Mouse (Mus musculus) hindbrain, embryonic 15.5 days (tissue): ENCODE results near the gene Zfp771. TPM values are rescaled to one million over a fixed set of nuclear protein-coding genes. Genes with fewer than 3 reads are reported as not detected.

Source experiments
- ATAC-seq: fragments of 200-750 bp; cut with Nextera tagmentation; 2 replicates; pipeline ENCODE4 v1.8.0; 2017; ENCODE audit warnings: low read depth, moderate number of reproducible peaks, moderate TSS enrichment; ENCODE audit not compliant: low FRiP score
- H3K27ac ChIP-seq: fragments of 300-500 bp; sonication (generic); replicated peaks from 2 replicates; pipeline ENCODE4 v1.5.1; 2015; ENCODE audit warnings: mild to moderate bottlenecking, inconsistent platforms
- H3K27me3 ChIP-seq: fragments of 300-500 bp; sonication (generic); 2 replicates; pipeline ENCODE4 v1.6.1; 2015; ENCODE audit warnings: control low read depth, inconsistent platforms
- H3K36me3 ChIP-seq: fragments of 300-500 bp; sonication (generic); 2 replicates; pipeline ENCODE4 v1.6.1; 2015; ENCODE audit warnings: control low read depth, inconsistent platforms
- H3K4me1 ChIP-seq: fragments of 300-500 bp; sonication (generic); replicated peaks from 2 replicates; pipeline ENCODE4 v1.6.1; 2015; ENCODE audit warnings: control low read depth, inconsistent platforms
- H3K4me2 ChIP-seq: fragments of 300-500 bp; sonication (generic); 2 replicates; pipeline ENCODE4 v1.6.1; 2015; ENCODE audit warnings: moderate library complexity, mild to moderate bottlenecking, inconsistent platforms
- H3K4me3 ChIP-seq: fragments of 300-500 bp; sonication (generic); 2 replicates; pipeline ENCODE4 v1.5.1; 2015; ENCODE audit warnings: mild to moderate bottlenecking, inconsistent platforms
- H3K9ac ChIP-seq: fragments of 300-500 bp; sonication (generic); 2 replicates; pipeline ENCODE4 v1.6.1; 2015; ENCODE audit warnings: inconsistent platforms
- H3K9me3 ChIP-seq: fragments of 300-500 bp; sonication (generic); 2 replicates; pipeline ENCODE4 v1.6.1; 2016; ENCODE audit warnings: control low read depth, inconsistent platforms
- WGBS: fragments of 180-500 bp; shearing (Covaris S2); methylation state at CpG from one replicate; pipeline ENCODE4 v1.1.7; 2015; 5-methylcytosine and 5-hydroxymethylcytosine counted together
- polyA plus RNA-seq: library from polyadenylated mRNA; unstranded; fragments of >200 nt; fragmentation: Nextera tagmentation; extraction: Ambion mirVana; gene quantifications from 2 replicates; pipeline ENCODE4 v1.2.1, GENCODE M21; 2015

Gene Zfp771
- polyA plus RNA-seq: 72.0 and 80.9 TPM in 2 replicates

GRCm38 (mm10) chr7:127243870-127244657 is at the start of gene Zfp771:
Gene Zfp771 (plus strand): TSS chr7:127244274.
- WGBS: 1% methylated on average over 54 of the region's 56 CpGs
- peak; percentile 94 for ATAC-seq

GRCm38 (mm10) chr7:127194633-127195029 is 49.4 kb upstream of the Zfp771 start:
- H3K27ac ChIP-seq: 0 out of 2 replicates have a peak overlapping the region, but pooled peaks have one; percentile 89
- 84% methylated on average over 7 of the region's 7 CpGs for WGBS
- no peak for ATAC-seq
- H3K9ac ChIP-seq: peak overlapping the region; percentile 73
- peak overlapping the region; percentile 80 for H3K4me3 ChIP-seq
- peak overlapping the region; percentile 88 for H3K4me2 ChIP-seq
- H3K9me3 ChIP-seq: no peaks in the 10 kb centered on the region
- peaks cover 32% of the 10 kb centered on the region for H3K4me1 ChIP-seq
- H3K27me3 ChIP-seq: no peaks in the 10 kb centered on the region
- peaks cover 58% of the 10 kb centered on the region for H3K36me3 ChIP-seq

More at GRCm38 (mm10) chr7:127243870-127244657, at the start of gene Zfp771:
- Histone ChIP-seq H3K4me3 (peak within 1 kb of the TSS; percentile 81), H3K9ac (peak within 1 kb of the TSS; percentile 90), H3K9me3 (no peaks in the 10 kb centered on the region), H3K4me2 (peak within 1 kb of the TSS; percentile 60), H3K27me3 (no peaks in the 10 kb centered on the region), H3K27ac (peak within 1 kb of the TSS; percentile 86), H3K4me1 (peaks cover 28% of the 10 kb centered on the region), H3K36me3 (peaks cover 2% of the 10 kb centered on the region; the same call in 1 of the 2 replicates)

- no peaks in the 10 kb centered on the region for H3K27me3 ChIP-seq
- H3K4me3 ChIP-seq: peak within 1 kb of the TSS; percentile 80
- ATAC-seq: peak; percentile 98
- no peaks in the 10 kb centered on the region for H3K9me3 ChIP-seq
- peak within 1 kb of the TSS; percentile 73 for H3K9ac ChIP-seq
- peak within 1 kb of the TSS; percentile 88 for H3K4me2 ChIP-seq
- under 1% methylated on average over 51 of the region's 51 CpGs for WGBS
- peak within 1 kb of the TSS; percentile 89 for H3K27ac ChIP-seq
- peaks cover 68% of the 10 kb centered on the region for H3K36me3 ChIP-seq
- H3K4me1 ChIP-seq: peaks cover 32% of the 10 kb centered on the region
Measured at GRCm38 (mm10) chr7:127195544-127196295, 48.4 kb upstream of the Zfp771 start, which contains the start of gene Cd2bp2. Gene Cd2bp2 (minus strand): TSS chr7:127196050.

GRCm38 (mm10) chr7:127196484-127196883 is 47.6 kb upstream of the Zfp771 start:
- peaks cover 32% of the 10 kb centered on the region for H3K4me1 ChIP-seq
- peak overlapping the region; percentile 66 for H3K9ac ChIP-seq
- ATAC-seq: no peak
- H3K9me3 ChIP-seq: no peaks in the 10 kb centered on the region
- peak overlapping the region; percentile 88 for H3K4me2 ChIP-seq
- 57% methylated on average over 11 of the region's 11 CpGs for WGBS
- H3K27me3 ChIP-seq: no peaks in the 10 kb centered on the region
- H3K4me3 ChIP-seq: peak overlapping the region; percentile 80
- peaks cover 71% of the 10 kb centered on the region for H3K36me3 ChIP-seq
- H3K27ac ChIP-seq: peak overlapping the region; percentile 88

- 60% methylated on average over 2 of the region's 2 CpGs for WGBS
- Histone ChIP-seq H3K4me3 (peak overlapping the region; percentile 99), H3K4me2 (peak overlapping the region; percentile 98), H3K9me3 (no peaks in the 10 kb centered on the region), H3K36me3 (peaks cover 18% of the 10 kb centered on the region), H3K27ac (no peak overlapping the region), H3K27me3 (no peaks in the 10 kb centered on the region), H3K9ac (peak overlapping the region; percentile 95), H3K4me1 (peaks cover 34% of the 10 kb centered on the region)
- no peak for ATAC-seq
Measured at GRCm38 (mm10) chr7:127206606-127207005, 37.5 kb upstream of the Zfp771 start.

- Histone ChIP-seq H3K4me2 (peak overlapping the region; percentile 98), H3K9me3 (no peaks in the 10 kb centered on the region), H3K4me1 (peaks cover 34% of the 10 kb centered on the region), H3K27ac (peak overlapping the region; percentile 80), H3K9ac (peak overlapping the region; percentile 95), H3K27me3 (no peaks in the 10 kb centered on the region), H3K4me3 (peak overlapping the region; percentile 99), H3K36me3 (peaks cover 14% of the 10 kb centered on the region)
- under 1% methylated on average over 51 of the region's 53 CpGs for WGBS
- no peak for ATAC-seq
Measured at GRCm38 (mm10) chr7:127207374-127208294, 36.4 kb upstream of the Zfp771 start.

GRCm38 (mm10) chr7:127208295-127208552 is 35.9 kb upstream of the Zfp771 start, which contains the start of gene Tbc1d10b:
Gene Tbc1d10b (minus strand): TSS chr7:127208468.
- Histone ChIP-seq H3K36me3 (peaks cover 8% of the 10 kb centered on the region), H3K9me3 (no peaks in the 10 kb centered on the region), H3K9ac (peak within 1 kb of the TSS; percentile 95), H3K4me3 (peak within 1 kb of the TSS; percentile 99), H3K4me1 (peaks cover 34% of the 10 kb centered on the region), H3K27ac (peak within 1 kb of the TSS; percentile 85), H3K27me3 (no peaks in the 10 kb centered on the region), H3K4me2 (peak within 1 kb of the TSS; percentile 98)
- WGBS: 0% methylated on average over 24 of the region's 44 CpGs
- ATAC-seq: peak; percentile 7

DNA sequence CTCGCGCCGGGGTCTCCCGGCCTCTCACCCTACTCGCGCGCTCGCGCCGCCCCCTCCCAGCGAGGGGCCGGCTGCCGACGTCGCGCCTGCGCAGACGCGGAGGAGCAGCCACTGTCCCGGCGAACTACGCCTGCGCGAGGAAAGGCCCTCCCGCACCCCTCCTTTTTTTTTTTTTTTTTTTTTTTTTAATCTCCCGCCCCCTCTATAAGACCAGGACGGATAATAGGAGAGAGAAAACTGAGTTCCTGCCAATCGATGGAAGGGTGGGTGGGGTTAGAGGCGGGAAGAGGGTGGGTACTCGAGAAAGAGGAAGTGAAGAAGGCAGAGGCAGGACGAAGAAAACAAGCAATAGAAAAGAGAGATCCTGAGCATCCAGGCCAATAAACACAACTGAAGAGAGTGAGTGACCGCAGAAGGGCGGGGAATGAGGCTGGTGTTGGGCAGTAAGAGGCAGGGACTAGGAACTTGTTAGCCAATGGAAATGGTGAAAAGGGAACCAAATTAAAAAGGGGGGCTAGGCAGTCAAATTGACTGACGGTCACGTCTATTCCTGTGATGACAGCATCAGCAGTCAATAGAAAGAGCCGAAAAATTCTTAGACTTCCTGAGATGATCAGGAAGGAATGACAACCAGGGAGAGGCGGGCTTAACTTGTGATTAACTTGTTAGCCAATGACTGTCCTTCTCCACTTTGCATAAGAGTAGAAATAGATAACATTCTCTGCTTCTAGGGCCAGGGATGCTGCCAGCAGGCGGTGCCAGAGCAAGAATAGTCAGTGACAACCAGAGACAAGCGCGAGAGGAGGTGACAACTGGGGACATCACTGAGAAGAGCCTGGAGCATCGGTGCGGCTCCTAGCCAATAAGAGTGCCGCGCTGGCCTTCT is 35.3 kb upstream of the Zfp771 start, which contains the start of gene Mylpf:
TSS of gene Mylpf (plus strand) at position 338 of the 886 bp plus-strand sequence.
- Histone ChIP-seq H3K4me2 (peak within 1 kb of the TSS; percentile 98), H3K4me1 (peaks cover 34% of the 10 kb centered on the region), H3K9me3 (no peaks in the 10 kb centered on the region), H3K27ac (peak within 1 kb of the TSS; percentile 85), H3K27me3 (no peaks in the 10 kb centered on the region), H3K9ac (peak within 1 kb of the TSS; percentile 95), H3K4me3 (peak within 1 kb of the TSS; percentile 99), H3K36me3 (peaks cover 4% of the 10 kb centered on the region; the same call in 1 of the 2 replicates)
- ATAC-seq: peak; percentile 97
- WGBS: under 1% methylated on average over 44 of the region's 44 CpGs

GRCm38 (mm10) chr7:127209851-127210250 is 34.2 kb upstream of the Zfp771 start:
- Histone ChIP-seq H3K27me3 (no peaks in the 10 kb centered on the region), H3K9ac (no peak overlapping the region), H3K4me2 (peak overlapping the region; percentile 79), H3K27ac (peak overlapping the region; percentile 85), H3K4me3 (no peak overlapping the region), H3K9me3 (no peaks in the 10 kb centered on the region), H3K36me3 (0 out of 2 replicates have a peak, but pooled peaks cover 3% of the 10 kb centered on the region), H3K4me1 (peaks cover 34% of the 10 kb centered on the region)
- ATAC-seq: no peak
- 85% methylated on average over 5 of the region's 5 CpGs for WGBS

DNA sequence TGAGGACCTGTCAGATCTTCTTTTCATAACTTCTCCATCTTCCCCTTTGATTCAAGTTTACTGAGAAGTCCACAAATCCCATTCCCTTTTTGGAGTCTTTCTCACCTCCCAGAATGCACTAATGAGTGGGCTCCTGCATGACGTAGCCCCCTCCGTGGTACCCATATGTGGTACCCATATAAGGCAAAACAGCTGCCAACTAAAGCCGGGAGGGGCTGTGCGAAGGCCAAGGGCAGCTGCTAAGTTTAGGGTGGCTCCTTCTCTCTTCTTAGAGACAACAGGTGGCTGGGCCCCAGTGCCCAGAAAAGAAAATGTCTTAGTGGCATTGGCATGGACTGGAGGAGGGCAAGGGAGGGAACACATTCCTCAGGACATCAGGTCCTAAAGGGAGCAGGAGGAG is 33.8 kb upstream of the Zfp771 start:
- WGBS: 90% methylated on average over 4 of the region's 4 CpGs
- no peaks in the 10 kb centered on the region for H3K36me3 ChIP-seq
- no peak for ATAC-seq
- H3K9me3 ChIP-seq: no peaks in the 10 kb centered on the region
- no peak overlapping the region for H3K9ac ChIP-seq
- no peaks in the 10 kb centered on the region for H3K27me3 ChIP-seq
- no peak overlapping the region for H3K4me2 ChIP-seq
- peaks cover 33% of the 10 kb centered on the region for H3K4me1 ChIP-seq
- H3K27ac ChIP-seq: no peak overlapping the region
- H3K4me3 ChIP-seq: no peak overlapping the region
